Mouse (Mus musculus) bone marrow macrophage, adult 2 months (primary cell): ENCODE measurements around the gene Prdm15.

Experiments
- CTCF ChIP-seq: IDR thresholded peaks from 2 replicates; pipeline ENCODE4 v1.5.1; 2012; ENCODE audit warnings: low read depth, mild to moderate bottlenecking, low read length, moderate library complexity
- POLR2A ChIP-seq: IDR thresholded peaks from 2 replicates; pipeline ENCODE4 v1.6.1; 2012; ENCODE audit warnings: mild to moderate bottlenecking, low read depth, low read length, borderline replicate concordance

DNA sequence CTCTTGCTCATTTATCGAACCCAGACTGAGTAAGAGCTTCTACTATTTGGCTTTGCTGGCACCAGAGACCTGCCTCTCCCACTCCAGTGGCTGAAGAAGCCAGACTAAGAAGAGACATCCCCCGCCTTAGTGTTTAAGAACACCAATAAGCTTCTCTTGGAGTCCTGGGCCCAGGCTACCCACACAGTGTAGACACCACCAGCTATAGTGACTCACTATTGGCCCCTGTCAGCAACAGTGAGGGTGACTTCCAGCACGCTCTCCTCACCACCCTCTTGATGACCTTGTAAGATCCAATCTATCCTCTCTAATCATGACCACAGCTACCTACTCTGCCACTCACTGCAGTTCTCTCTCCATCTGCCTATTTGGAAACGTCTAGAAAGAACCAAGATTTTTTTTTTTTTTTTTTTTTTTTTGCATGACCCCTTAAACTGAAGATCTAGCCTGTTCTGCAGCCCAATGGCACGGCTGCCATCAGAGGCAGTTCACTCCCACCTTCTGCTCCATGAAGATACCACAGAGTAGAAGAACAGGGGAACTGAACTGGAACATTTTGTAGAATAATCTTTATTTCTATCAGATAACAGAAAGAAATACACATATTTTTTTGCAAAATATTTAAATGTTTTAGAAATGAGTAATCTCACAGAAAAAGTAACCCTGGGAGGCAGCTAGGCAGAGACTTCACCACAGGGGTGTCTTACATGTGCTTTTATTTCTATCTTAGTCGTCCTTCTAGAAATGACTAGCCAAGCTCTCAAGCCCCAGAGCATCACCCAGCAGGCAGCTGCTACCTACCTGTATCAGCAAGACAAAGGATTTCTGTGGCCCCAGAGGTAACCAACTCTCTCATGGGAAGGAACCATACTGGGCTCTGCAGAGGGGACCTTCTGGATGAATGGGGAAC lies 17.8 kb upstream of the Prdm15 start:
- TF ChIP-seq POLR2A (no peak), CTCF (no peak)
